Mouse (Mus musculus) hindbrain, embryonic 13.5 days (tissue): ENCODE measurements around the gene Zfp219. TPM values are rescaled to one million over a fixed set of nuclear protein-coding genes. Genes with fewer than 3 reads are reported as not detected.

ENCODE experiments used
- ATAC-seq: fragments of 200-750 bp; cut with Nextera tagmentation; 2 replicates; pipeline ENCODE4 v1.8.0; 2017; ENCODE audit warnings: moderate TSS enrichment; ENCODE audit not compliant: low FRiP score
- H3K27ac ChIP-seq: fragments of 300-500 bp; sonication (generic); 2 replicates; pipeline ENCODE4 v1.5.1; 2015; ENCODE audit warnings: inconsistent platforms, mild to moderate bottlenecking, moderate library complexity
- H3K27me3 ChIP-seq: fragments of 300-500 bp; sonication (generic); 2 replicates; pipeline ENCODE4 v1.6.1; 2015; ENCODE audit warnings: mild to moderate bottlenecking, inconsistent platforms
- H3K36me3 ChIP-seq: fragments of 300-500 bp; sonication (generic); 2 replicates; pipeline ENCODE4 v1.6.1; 2015; ENCODE audit warnings: mild to moderate bottlenecking, inconsistent platforms
- H3K4me1 ChIP-seq: fragments of 300-500 bp; sonication (generic); replicated peaks from 2 replicates; pipeline ENCODE4 v1.6.1; 2015; ENCODE audit warnings: inconsistent platforms
- H3K4me2 ChIP-seq: fragments of 300-500 bp; sonication (generic); 2 replicates; pipeline ENCODE4 v1.6.1; 2015; ENCODE audit warnings: inconsistent platforms, mild to moderate bottlenecking, moderate library complexity
- H3K4me3 ChIP-seq: fragments of 300-500 bp; sonication (generic); 2 replicates; pipeline ENCODE4 v1.5.1; 2015; ENCODE audit warnings: mild to moderate bottlenecking, inconsistent platforms
- H3K9ac ChIP-seq: fragments of 300-500 bp; sonication (generic); 2 replicates; pipeline ENCODE4 v1.6.1; 2015; ENCODE audit warnings: mild to moderate bottlenecking, inconsistent platforms
- H3K9me3 ChIP-seq: fragments of 300-500 bp; sonication (generic); 2 replicates; pipeline ENCODE4 v1.6.1; 2016; ENCODE audit warnings: inconsistent platforms
- WGBS: fragments of 180-500 bp; shearing (Covaris S2); methylation state at CpG from one replicate; pipeline ENCODE4 v1.1.7; 2015; 5-methylcytosine and 5-hydroxymethylcytosine counted together
- polyA plus RNA-seq: library from polyadenylated mRNA; unstranded; fragments of >200 nt; fragmentation: Nextera tagmentation; extraction: Ambion mirVana; gene quantifications from 2 replicates; pipeline ENCODE4 v1.2.1, GENCODE M21; 2015

The Zfp219 gene
- polyA plus RNA-seq, 1 experiment from 2014 or later, result 33.1 TPM

GRCm38 (mm10) chr14:51988731-51989130 is 31.8 kb downstream of the Zfp219 start:
- no peak for ATAC-seq
- peaks cover 63% of the 10 kb centered on the region for H3K36me3 ChIP-seq
- H3K4me3 ChIP-seq, result no peak overlapping the region
- no peaks in the 10 kb centered on the region for H3K9me3 ChIP-seq
- WGBS, result 75% methylated on average over 12 of the region's 12 CpGs
- H3K27ac ChIP-seq, result no peak overlapping the region
- no peak overlapping the region for H3K4me2 ChIP-seq
- peak overlapping the region; percentile 58 for H3K9ac ChIP-seq
- peaks cover 43% of the 10 kb centered on the region for H3K4me1 ChIP-seq
- H3K27me3 ChIP-seq, result no peaks in the 10 kb centered on the region

DNA sequence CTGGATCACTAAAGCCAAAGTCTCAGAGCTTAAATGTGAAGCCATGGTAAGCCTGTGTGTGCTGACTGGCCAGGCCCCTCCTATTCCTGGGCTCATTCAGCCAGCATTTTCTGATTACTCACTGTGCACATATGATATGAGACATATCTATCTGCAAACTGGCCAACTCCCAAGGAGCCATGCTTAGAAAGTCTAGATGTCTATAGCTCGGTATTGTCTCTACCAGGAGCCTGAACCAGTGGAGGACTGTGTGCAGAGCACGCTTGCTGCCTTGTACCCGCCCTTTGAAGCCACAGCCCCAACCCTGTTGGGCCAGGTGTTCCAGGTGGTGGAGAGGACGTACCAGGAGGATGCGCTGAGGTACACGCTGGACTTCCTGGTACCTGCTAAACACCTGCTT is 33.4 kb downstream of the Zfp219 start:
- H3K4me1 ChIP-seq, result peaks cover 48% of the 10 kb centered on the region
- no peaks in the 10 kb centered on the region for H3K27me3 ChIP-seq
- WGBS, result 92% methylated on average over 6 of the region's 6 CpGs
- no peak for ATAC-seq
- H3K36me3 ChIP-seq, result peaks cover 52% of the 10 kb centered on the region
- H3K27ac ChIP-seq, result no peak overlapping the region
- 0 out of 2 replicates have a peak overlapping the region, but pooled peaks have one; percentile 30 for H3K9ac ChIP-seq
- no peak overlapping the region for H3K4me2 ChIP-seq
- no peaks in the 10 kb centered on the region for H3K9me3 ChIP-seq
- H3K4me3 ChIP-seq, result no peak overlapping the region

GRCm38 (mm10) chr14:51986153-51986505 is 34.4 kb downstream of the Zfp219 start:
- Histone ChIP-seq H3K4me2 (peak overlapping the region; percentile 95), H3K27me3 (no peaks in the 10 kb centered on the region), H3K9ac (peak overlapping the region; percentile 88), H3K27ac (peak overlapping the region; percentile 91), H3K36me3 (peaks cover 41% of the 10 kb centered on the region), H3K9me3 (no peaks in the 10 kb centered on the region), H3K4me1 (peaks cover 48% of the 10 kb centered on the region), H3K4me3 (peak overlapping the region; percentile 76)
- no peak for ATAC-seq
- 8% methylated on average over 7 of the region's 7 CpGs for WGBS

DNA sequence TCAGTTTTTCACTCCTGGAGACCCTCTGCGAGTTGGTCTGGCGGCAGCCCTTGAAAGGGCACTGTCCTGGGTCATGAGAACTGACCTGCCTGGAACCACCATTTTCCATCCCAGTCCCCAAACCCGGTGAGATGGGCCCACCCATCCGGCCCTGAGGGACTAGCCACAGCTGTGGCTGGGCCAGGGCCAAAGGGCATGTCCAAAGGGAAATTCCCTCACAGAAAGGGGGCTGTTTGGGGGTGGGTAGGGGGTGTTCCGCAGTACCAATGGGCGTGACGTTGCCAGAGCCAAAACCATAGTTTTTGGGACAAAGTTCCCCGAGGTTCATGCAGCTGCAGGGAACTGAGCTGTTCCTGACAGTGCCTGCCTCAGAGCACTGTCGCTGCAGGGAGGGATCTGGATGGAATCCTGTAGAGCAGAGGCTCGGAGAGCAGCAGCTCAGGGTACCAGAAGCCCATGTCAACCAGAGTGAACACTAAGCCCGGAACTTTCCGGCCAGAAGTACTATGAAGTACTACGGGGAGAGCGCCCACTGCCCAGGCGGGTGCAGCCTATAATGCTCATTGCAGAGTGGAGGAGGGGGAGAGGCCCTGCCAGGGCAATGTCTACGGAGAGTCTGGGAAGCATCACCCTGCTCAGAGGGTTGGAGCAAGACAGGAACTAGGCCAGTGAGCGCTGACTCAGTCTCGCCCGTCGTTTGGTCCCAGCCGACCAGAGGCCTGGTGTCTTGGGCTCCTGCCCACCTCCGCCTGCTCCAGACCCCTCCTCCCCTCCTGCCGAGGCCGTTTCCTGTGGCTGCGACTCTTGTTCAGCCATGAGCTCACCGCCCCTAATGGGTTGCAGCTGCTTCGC is 35.0 kb downstream of the Zfp219 start:
- Histone ChIP-seq H3K27me3 (no peaks in the 10 kb centered on the region), H3K4me1 (peaks cover 48% of the 10 kb centered on the region), H3K9ac (peak overlapping the region; percentile 88), H3K36me3 (peaks cover 35% of the 10 kb centered on the region), H3K4me2 (peak overlapping the region; percentile 95), H3K9me3 (no peaks in the 10 kb centered on the region), H3K27ac (peak overlapping the region; percentile 91), H3K4me3 (peak overlapping the region; percentile 76)
- under 1% methylated on average over 27 of the region's 27 CpGs for WGBS
- peak; percentile 62 for ATAC-seq

- peaks cover 43% of the 10 kb centered on the region for H3K4me1 ChIP-seq
- peak within 1 kb of the TSS; percentile 91 for H3K27ac ChIP-seq
- H3K36me3 ChIP-seq, result peaks cover 26% of the 10 kb centered on the region
- peak within 1 kb of the TSS; percentile 95 for H3K4me2 ChIP-seq
- WGBS, result under 1% methylated on average over 60 of the region's 74 CpGs
- peak; percentile 90 for ATAC-seq
- H3K4me3 ChIP-seq, result peak within 1 kb of the TSS; percentile 76
- H3K9me3 ChIP-seq, result no peaks in the 10 kb centered on the region
- H3K9ac ChIP-seq, result peak within 1 kb of the TSS; percentile 88
- no peaks in the 10 kb centered on the region for H3K27me3 ChIP-seq
These were observed 36.0 kb downstream of the Zfp219 start, which contains the start of gene Arhgef40 for GRCm38 (mm10) chr14:51984247-51985231. Gene Arhgef40 (plus strand): TSS chr14:51984719.

GRCm38 (mm10) chr14:51983855-51984246 is 36.7 kb downstream of the Zfp219 start:
- peak overlapping the region; percentile 88 for H3K9ac ChIP-seq
- H3K9me3 ChIP-seq, result no peaks in the 10 kb centered on the region
- H3K36me3 ChIP-seq, result peaks cover 19% of the 10 kb centered on the region
- peak overlapping the region; percentile 95 for H3K4me2 ChIP-seq
- no peaks in the 10 kb centered on the region for H3K27me3 ChIP-seq
- peaks cover 36% of the 10 kb centered on the region for H3K4me1 ChIP-seq
- ATAC-seq, result no peak
- WGBS, result 10% methylated on average over 10 of the region's 10 CpGs
- peak overlapping the region; percentile 91 for H3K27ac ChIP-seq
- peak overlapping the region; percentile 76 for H3K4me3 ChIP-seq

- peaks cover 13% of the 10 kb centered on the region for H3K36me3 ChIP-seq
- no peak for ATAC-seq
- 56% methylated on average over 4 of the region's 4 CpGs for whole genome bisulfite sequencing
- H3K4me1 ChIP-seq, result peaks cover 33% of the 10 kb centered on the region
- H3K9ac ChIP-seq, result no peak overlapping the region
- no peaks in the 10 kb centered on the region for H3K9me3 ChIP-seq
- H3K4me2 ChIP-seq, result no peak overlapping the region
- no peak overlapping the region for H3K27ac ChIP-seq
- no peak overlapping the region for H3K4me3 ChIP-seq
- no peaks in the 10 kb centered on the region for H3K27me3 ChIP-seq
These were observed 37.3 kb downstream of the Zfp219 start for GRCm38 (mm10) chr14:51983251-51983650.

DNA sequence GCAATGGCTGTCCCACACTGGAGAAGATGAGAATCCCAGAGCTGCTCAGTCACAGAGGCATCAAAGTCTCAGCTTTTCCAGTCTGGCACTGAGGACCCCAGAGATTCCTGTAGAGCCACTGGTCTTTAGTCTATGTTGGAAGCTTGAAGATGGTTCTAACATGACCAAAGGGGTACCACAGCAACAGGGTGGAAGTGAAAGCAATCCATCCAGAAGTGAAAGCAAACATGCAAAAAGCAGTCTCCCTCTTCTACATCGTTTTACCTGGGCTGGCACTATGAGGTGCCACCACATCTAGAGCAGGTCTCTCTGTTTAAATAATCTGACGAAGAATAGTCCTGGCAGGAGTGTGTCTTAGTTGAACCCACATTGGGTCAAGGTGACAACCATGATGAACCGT is 41.3 kb downstream of the Zfp219 start:
- no peak overlapping the region for H3K4me3 ChIP-seq
- 89% methylated on average over 3 of the region's 3 CpGs for WGBS
- no peak overlapping the region for H3K4me2 ChIP-seq
- no peaks in the 10 kb centered on the region for H3K9me3 ChIP-seq
- H3K36me3 ChIP-seq, result no peaks in the 10 kb centered on the region
- no peak overlapping the region for H3K9ac ChIP-seq
- no peaks in the 10 kb centered on the region for H3K27me3 ChIP-seq
- H3K27ac ChIP-seq, result no peak overlapping the region
- peaks cover 10% of the 10 kb centered on the region for H3K4me1 ChIP-seq
- ATAC-seq, result no peak

DNA sequence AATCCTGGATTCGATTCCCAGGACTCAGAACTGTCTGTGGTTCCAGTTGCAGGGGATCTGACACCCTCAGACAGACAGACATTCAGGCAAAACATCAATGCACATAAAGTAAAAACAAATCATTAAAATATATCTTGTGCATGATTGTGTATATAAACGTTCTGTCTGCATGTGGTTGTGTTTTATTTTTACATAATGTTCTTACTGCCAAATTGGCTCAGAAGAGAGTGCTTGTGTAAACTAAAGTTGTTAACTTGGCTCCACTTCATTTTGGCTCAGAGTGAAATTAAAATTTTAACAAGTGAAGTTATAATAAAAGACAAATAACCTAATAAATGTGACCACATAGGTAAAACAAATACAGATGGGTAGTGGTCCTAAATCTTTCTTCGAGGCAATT is 53.1 kb downstream of the Zfp219 start:
- Histone ChIP-seq H3K4me3 (no peak overlapping the region), H3K4me1 (no peaks in the 10 kb centered on the region), H3K4me2 (no peak overlapping the region), H3K9ac (no peak overlapping the region), H3K27me3 (no peaks in the 10 kb centered on the region), H3K27ac (no peak overlapping the region), H3K9me3 (no peaks in the 10 kb centered on the region), H3K36me3 (no peaks in the 10 kb centered on the region)
- no peak for ATAC-seq
- 91% methylated on average over 3 of the region's 3 CpGs for WGBS

DNA sequence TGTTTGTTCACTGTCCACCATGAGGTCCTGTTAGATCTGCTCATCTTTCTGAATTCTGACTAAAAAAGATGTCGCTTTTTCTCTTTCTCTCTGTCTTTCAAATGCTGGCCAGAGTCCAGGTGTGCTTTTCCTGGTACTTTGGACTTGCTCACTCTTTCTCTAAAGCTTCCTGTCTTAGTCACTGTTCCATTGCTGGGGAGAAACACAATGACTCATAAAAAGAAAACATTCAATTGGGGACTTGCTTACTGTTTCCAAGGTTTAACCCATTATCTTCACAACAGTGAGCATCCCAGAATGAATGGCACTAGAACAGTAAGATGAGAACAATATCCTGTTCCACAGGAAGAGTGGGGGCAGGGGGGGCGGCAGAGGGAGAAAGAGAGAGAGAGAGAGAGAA is 60.2 kb downstream of the Zfp219 start:
- H3K9me3 ChIP-seq, result no peaks in the 10 kb centered on the region
- H3K4me3 ChIP-seq, result no peak overlapping the region
- H3K27ac ChIP-seq, result no peak overlapping the region
- WGBS, result 85% methylated on average over 2 of the region's 2 CpGs
- no peak overlapping the region for H3K4me2 ChIP-seq
- H3K27me3 ChIP-seq, result no peaks in the 10 kb centered on the region
- no peak for ATAC-seq
- no peak overlapping the region for H3K9ac ChIP-seq
- no peaks in the 10 kb centered on the region for H3K36me3 ChIP-seq
- H3K4me1 ChIP-seq, result no peaks in the 10 kb centered on the region
